9 mouse cellular contexts compared by ENCODE assay signal in genomic region chr6:115717101-115717652, GRCm38 (mm10). TPM values are rescaled to one million over a fixed set of nuclear protein-coding genes. Genes with fewer than 3 reads are reported as not detected.
DNase-seq lines count a peak whose midpoint lies in the region; ATAC-seq lines count a peak whose summit lies in the region.
"Had no signal": no experiment of that assay in that cellular context is flagged by ENCODE, and none has a peak within 500 bp of the region (broad histone marks: within the 10 kb centered on the region; RNA-seq: fewer than 3 reads in every experiment).

No protein-coding gene starts in this region.

- peak; percentile 60 for ATAC-seq in CD4-positive, CD25-positive, alpha-beta regulatory T cell, adult 4 months
- peak; percentile 31 for ATAC-seq in forebrain, embryonic 11.5 days (replicated peaks; ENCODE audit: low FRiP score)
- ATAC-seq: Patski had no signal

- no peaks in the 10 kb centered on the region for H3K4me1 ChIP-seq in forebrain, embryonic 11.5 days (replicated peaks; ENCODE audit: control insufficient read depth, insufficient read depth, low read length)
- peaks cover 22% of the 10 kb centered on the region for H3K4me1 ChIP-seq in midbrain, embryonic 10.5 days

- no peaks in the 10 kb centered on the region for H3K27me3 ChIP-seq in forebrain, embryonic 11.5 days (ENCODE audit: control insufficient read depth, insufficient read depth, low read length)
- 0 out of 2 replicates have a peak, but pooled peaks cover 4% of the 10 kb centered on the region for H3K27me3 ChIP-seq in midbrain, embryonic 10.5 days (ENCODE audit: low read depth, poor library complexity, severe bottlenecking)
- H3K27me3 ChIP-seq: Patski had no signal

- H3K9me3 ChIP-seq in forebrain, embryonic 11.5 days (ENCODE audit: control insufficient read depth, low read length) = no peaks in the 10 kb centered on the region
- H3K9me3 ChIP-seq in midbrain, embryonic 10.5 days (replicated peaks) = no peaks in the 10 kb centered on the region

- no peak for DNase-seq in forebrain, embryonic 11.5 days (ENCODE audit: low spot score)
- peak; percentile 66 to 68 for DNase-seq in heart, postnatal 10 days
- peak; percentile 17 for DNase-seq in kidney, postnatal 14 days
- DNase-seq in midbrain, embryonic 10.5 days (ENCODE audit: low spot score) = peak; percentile 18
- peak; percentile 27 to 41 for DNase-seq in thymus, postnatal 10 days (ENCODE audit: low spot score in 2 of 2)
- no peak for DNase-seq in right cerebral cortex, adult 2 months (ENCODE audit: low spot score in 2 of 2)
- no peak for DNase-seq in left cerebral cortex, adult 9 months (ENCODE audit: low spot score in 2 of 2)

- intact Hi-C loops in heart, postnatal 10 days (cut with DNase I) = no loop called here

- no peaks in the 10 kb centered on the region for H3K36me3 ChIP-seq in forebrain, embryonic 11.5 days (ENCODE audit: control insufficient read depth, insufficient read depth, low read length)
- H3K36me3 ChIP-seq in midbrain, embryonic 10.5 days = no peaks in the 10 kb centered on the region

- peak overlapping the region; percentile 21; the same call in 1 of the 2 replicates for H3K9ac ChIP-seq in forebrain, embryonic 11.5 days (ENCODE audit: low read length)

- WGBS in forebrain, embryonic 11.5 days = 17% methylated on average over 8 of the region's 8 CpGs
- 20% methylated on average over 8 of the region's 8 CpGs for WGBS in midbrain, embryonic 10.5 days

- no peak overlapping the region for H3K27ac ChIP-seq in forebrain, embryonic 11.5 days (ENCODE audit: low read depth, low read length)
- H3K27ac ChIP-seq in midbrain, embryonic 10.5 days (replicated peaks) = peak overlapping the region; percentile 75

- H3K4me3 ChIP-seq in forebrain, embryonic 11.5 days (ENCODE audit: low read depth, low read length) = no peak overlapping the region
- peak overlapping the region; percentile 48 for H3K4me3 ChIP-seq in midbrain, embryonic 10.5 days

- peak overlapping the region; percentile 18; the same call in 1 of the 2 replicates for H3K4me2 ChIP-seq in forebrain, embryonic 11.5 days (ENCODE audit: low read depth, low read length, severe bottlenecking)

RNA-seq across cellular contexts. Expression of gene Raf1, which starts 40.7 kb away (rescaled TPM):
- polyA plus RNA-seq in CD4-positive, CD25-positive, alpha-beta regulatory T cell, adult 4 months (2017; shearing (Covaris generic)) = 10 to 100 TPM; 46.4 to 51.6 TPM
- 153 and 175 TPM in 2 replicates for polyA plus RNA-seq in forebrain, embryonic 11.5 days (2014; fragmentation: Nextera tagmentation; extraction: Ambion mirVana)
- total RNA-seq in heart, postnatal 10 days (2021) = 100 to 1,000 TPM; 111 to 119 TPM
- 114 and 123 TPM in 2 replicates for polyA plus RNA-seq in midbrain, embryonic 10.5 days (2016; fragmentation: Nextera tagmentation; extraction: Ambion mirVana)

RNA-seq across cellular contexts. Expression of gene Tmem40, which starts 45.0 kb away (rescaled TPM):
- not detected for polyA plus RNA-seq in CD4-positive, CD25-positive, alpha-beta regulatory T cell, adult 4 months (2017; shearing (Covaris generic))
- polyA plus RNA-seq in forebrain, embryonic 11.5 days (2014; fragmentation: Nextera tagmentation; extraction: Ambion mirVana) = 2.2 and 2.6 TPM in 2 replicates
- total RNA-seq in heart, postnatal 10 days (2021) = under 1 TPM; 0.60 TPM
- 1.6 and 1.9 TPM in 2 replicates for polyA plus RNA-seq in midbrain, embryonic 10.5 days (2016; fragmentation: Nextera tagmentation; extraction: Ambion mirVana)
- polyA plus RNA-seq: Patski had no signal

RNA-seq across cellular contexts. Expression of gene Cand2, which starts 57.2 kb away (rescaled TPM):
- polyA plus RNA-seq in CD4-positive, CD25-positive, alpha-beta regulatory T cell, adult 4 months (2017; shearing (Covaris generic)) = 1 to 10 TPM; 3.7 to 4.5 TPM
- 46.4 and 49.8 TPM in 2 replicates for polyA plus RNA-seq in forebrain, embryonic 11.5 days (2014; fragmentation: Nextera tagmentation; extraction: Ambion mirVana)
- total RNA-seq in heart, postnatal 10 days (2021) = 10 to 100 TPM; 73.0 to 87.4 TPM
- polyA plus RNA-seq in midbrain, embryonic 10.5 days (2016; fragmentation: Nextera tagmentation; extraction: Ambion mirVana) = 56.3 and 57.3 TPM in 2 replicates

Comparison
In these comparisons a context has a peak if more than half of its experiments do, and no peak if none do; other contexts are left out.
1. DNase-seq: peak in heart, postnatal 10 days (2 of 2), kidney, postnatal 14 days (single experiment), midbrain, embryonic 10.5 days (single experiment) and thymus, postnatal 10 days (2 of 2); none in forebrain, embryonic 11.5 days (single experiment), right cerebral cortex, adult 2 months (0 of 2) and left cerebral cortex, adult 9 months (0 of 2).